Mouse (Mus musculus) thymus, postnatal 10 days (tissue): ENCODE data around the gene Mfrp.

Experiments
- DNase-seq, 2 experiments: peaks; one replicate each; pipeline ENCODE4 v3.0.0; 2021; ENCODE audit warnings: low spot score in 2 of 2

Mfrp gene

GRCm38 (mm10) chr9:44101490-44101889, at the start of gene Mfrp:
Gene Mfrp, plus strand, starts transcription at chr9:44101729.
- DNase-seq = no peak

- no peak for DNase-seq
Measured at GRCm38 (mm10) chr9:44052855-44053254, 48.7 kb upstream of the Mfrp start.

GRCm38 (mm10) chr9:44053936-44054335, 47.6 kb upstream of the Mfrp start:
- no peak for DNase-seq

- DNase-seq = no peak
Measured at GRCm38 (mm10) chr9:44058606-44059005, 42.9 kb upstream of the Mfrp start.

DNA sequence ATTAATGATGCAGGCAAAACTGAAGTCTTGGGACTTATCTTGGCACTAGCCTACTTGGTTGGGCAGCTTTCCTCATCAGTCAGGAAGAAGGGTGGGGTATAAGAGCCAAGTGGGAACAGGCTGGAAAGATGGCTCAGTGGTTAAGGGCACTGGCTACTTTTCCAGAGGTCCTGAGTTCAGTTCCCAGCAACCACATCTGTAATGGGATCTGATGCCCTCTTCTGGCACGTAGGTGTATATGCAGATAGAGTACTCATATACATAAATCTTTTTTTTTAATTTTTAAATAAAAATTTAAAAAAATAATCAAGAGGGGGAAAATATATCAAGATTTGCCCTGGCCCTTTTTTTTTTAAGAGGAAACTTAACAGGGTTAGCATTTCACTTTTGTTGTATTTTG, 36.4 kb upstream of the Mfrp start:
- DNase-seq = no peak

DNA sequence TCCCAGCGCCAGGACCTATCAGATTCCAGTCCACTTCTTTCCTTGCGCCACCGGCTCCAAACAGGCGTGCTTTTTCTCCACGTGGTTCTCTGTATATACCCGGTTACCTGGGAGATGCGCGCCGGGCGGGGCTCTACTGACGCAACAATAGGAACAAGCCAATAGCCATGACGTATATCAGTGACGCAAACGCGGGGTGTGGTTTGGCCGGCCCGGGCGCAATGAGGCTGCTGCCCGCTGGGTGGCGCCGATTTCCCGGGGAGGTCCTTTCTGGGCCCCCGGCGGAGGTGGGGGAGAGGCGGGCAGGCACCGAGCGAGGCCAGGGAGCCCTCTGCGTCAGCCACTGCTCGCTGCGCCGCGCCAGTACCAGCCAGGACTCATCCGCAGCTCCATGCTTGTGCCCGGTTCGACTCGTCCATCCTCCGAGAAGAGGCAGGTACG, 34.7 kb upstream of the Mfrp start, which contains the start of gene Usp2:
Gene Usp2, plus strand, starts transcription at position 237 of the 441 bp plus-strand sequence.
- DNase-seq = peak; percentile 98 to 100

DNA sequence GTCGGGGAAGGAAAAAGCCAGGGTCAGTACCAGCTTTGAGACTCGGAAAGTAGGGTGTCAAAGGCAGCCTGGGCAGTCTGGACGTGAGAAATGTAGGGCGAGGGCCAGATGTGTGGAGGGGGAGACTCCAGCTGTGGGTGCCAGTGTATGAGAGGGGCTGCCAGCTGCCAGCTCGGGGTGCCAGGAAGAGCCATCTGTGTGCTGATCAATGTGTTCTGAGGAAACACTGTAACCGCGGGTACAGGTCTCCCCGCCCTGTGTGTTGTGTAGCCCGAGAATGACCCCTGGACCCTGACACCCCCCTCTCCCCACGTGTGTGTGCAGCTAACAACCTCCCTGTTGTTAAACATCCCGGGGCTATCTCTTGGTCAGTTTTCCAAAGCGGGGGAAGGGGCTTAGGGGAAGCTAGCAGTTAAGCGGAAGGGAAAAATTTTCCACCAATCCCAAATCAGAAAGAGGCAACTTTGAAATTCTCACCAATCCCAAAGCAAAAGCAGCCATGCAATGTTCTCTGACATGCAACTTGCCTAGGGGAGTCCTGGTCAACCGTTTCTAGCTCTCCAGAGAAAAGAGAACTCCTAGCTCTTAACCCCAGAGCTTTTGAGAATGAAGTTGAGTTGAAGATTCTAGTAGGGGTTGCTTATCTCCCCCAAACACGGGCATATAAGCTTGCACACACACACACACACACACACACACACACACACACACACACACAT, 34.1 kb upstream of the Mfrp start:
- DNase-seq = peak; percentile 64 to 69

GRCm38 (mm10) chr9:44067960-44068330, 33.6 kb upstream of the Mfrp start:
- DNase-seq = no peak

- no peak for DNase-seq
Measured at GRCm38 (mm10) chr9:44069252-44069651, 32.3 kb upstream of the Mfrp start.

DNA sequence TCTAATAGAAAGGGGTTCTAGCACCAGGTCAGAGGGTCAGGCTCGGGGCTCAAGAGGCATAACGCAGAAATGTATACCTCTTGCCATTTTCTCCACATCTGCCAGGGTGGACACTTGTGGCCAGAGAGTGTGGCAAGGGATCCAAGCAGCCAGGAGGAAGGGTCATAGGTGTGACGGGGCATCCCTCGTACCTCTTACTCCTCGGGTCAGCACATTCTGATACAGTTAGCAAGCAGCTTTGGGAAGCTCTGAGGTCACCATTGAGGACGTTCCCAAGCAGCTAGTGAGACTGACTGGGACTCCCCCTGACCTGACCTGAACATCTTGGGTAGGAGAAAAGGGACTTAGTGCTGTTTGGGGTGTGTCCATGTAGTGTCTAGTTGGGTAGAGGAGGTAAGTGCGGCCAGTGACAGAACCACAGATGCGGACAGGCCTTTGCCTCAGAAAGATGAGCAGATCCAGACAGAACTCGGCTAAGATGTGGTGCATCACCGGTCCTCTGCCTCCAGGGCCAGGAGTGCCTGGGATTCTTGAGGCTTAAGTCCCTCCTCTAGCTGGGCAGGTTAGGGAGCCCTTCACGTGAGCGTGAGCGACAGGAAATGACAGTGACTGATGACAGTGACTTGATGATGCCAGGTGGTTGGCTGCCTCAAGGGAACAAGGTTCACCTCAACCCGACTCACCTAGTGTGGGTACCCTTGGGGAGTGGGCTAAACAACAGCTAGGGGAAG, 31.3 kb upstream of the Mfrp start:
- DNase-seq = no peak

GRCm38 (mm10) chr9:44070844-44071231, 30.7 kb upstream of the Mfrp start:
- DNase-seq = no peak

GRCm38 (mm10) chr9:44071914-44072598, 29.5 kb upstream of the Mfrp start:
- DNase-seq = no peak

DNA sequence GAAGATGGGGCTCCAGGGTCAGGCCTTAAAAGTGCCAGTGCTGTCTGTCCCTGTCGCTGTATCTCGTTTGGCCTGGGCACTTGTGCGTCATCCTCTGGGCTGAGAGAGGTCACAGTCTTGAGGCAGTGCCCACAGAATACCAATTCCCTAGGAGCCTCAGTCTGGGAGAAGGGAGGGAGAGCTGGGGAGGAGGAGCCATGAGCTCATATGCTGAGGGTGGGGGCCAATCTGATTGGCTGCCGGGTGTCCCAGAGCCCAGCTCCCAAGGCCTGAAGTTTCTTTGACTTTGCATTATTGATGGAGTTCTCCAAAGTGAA, 29.0 kb upstream of the Mfrp start:
- no peak for DNase-seq

DNA sequence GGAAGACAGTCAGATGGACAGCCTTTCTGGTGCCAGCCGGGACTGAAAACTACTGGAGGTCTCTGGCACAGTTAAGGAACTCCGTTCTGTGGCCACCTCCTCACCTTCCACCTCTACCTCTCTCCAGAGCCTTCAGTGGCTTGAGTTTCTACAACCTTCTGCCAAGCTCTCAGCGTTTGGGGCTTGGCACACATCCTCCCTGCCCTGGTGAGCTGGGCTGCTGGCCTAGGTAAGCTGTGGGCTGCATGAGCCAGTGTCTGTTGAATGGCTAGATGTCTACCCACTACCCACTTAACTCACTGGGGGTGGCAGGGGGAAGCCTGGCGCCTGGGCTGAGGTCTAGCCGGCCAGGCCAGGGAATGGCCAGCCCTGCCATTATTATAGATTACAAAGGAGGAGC, 28.4 kb upstream of the Mfrp start:
- DNase-seq = no peak

GRCm38 (mm10) chr9:44074395-44075275, 26.9 kb upstream of the Mfrp start:
- peak in 1 of 2 experiments; percentile 55 for DNase-seq

DNA sequence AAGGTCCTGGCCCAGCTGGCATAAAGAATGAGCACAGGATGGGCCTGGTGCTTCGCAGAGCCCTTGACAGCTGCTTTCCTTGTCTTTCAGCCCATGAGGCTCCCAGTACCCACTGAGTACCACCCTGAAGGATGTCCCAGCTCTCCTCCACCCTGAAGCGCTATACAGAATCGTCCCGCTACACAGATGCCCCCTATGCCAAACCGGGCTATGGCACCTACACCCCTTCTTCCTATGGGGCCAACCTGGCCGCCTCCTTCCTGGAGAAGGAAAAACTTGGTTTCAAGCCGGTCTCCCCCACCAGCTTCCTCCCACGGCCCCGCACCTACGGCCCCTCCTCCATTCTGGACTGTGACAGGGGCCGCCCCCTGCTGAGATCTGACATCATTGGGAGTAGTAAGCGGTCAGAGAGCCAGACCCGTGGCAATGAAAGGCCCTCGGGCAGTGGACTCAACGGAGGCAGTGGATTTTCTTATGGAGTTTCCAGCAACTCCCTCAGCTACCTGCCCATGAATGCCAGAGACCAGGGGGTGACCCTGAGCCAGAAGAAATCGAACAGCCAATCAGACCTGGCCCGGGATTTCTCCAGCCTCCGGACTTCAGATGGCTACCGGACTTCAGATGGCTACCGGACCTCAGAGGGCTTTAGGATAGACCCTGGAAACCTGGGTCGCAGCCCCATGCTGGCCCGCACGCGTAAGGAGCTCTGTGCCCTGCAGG, 26.1 kb upstream of the Mfrp start:
- DNase-seq = no peak

DNA sequence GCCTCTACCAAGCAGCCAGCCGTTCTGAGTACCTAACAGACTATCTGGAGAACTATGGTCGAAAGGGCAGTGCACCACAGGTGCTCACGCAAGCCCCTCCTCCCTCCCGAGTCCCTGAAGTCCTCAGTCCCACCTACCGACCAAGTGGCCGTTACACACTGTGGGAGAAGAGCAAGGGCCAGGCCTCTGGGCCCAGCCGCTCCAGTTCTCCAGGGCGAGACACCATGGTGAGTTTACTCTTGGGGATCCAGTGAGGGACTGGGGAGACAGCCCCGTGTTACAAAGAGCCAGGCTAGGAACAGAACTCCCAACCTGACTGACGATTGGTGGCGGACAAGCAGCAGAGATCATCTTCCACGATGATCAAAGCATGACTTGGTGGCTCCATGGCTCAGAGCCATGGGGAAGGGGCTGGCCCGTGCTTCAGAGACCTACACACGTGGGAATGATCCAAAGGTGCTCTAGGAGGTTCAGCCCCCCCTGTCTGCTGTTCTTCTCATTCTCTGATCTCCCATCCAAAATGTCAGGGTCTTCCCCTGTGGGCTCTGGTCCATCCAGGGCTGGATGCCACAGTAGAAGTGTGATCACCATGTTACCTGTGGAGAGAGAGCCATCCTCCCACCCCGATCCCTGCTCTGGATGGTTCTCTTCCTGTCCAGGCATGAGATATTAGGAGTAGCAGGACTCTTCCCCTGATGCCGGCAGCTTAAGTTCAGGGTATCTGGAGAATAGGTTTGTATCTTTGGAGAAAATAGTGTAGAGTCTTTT, 25.3 kb upstream of the Mfrp start:
- no peak for DNase-seq

- DNase-seq = peak; percentile 37 to 59
Measured at GRCm38 (mm10) chr9:44076764-44077120, 24.8 kb upstream of the Mfrp start.

DNA sequence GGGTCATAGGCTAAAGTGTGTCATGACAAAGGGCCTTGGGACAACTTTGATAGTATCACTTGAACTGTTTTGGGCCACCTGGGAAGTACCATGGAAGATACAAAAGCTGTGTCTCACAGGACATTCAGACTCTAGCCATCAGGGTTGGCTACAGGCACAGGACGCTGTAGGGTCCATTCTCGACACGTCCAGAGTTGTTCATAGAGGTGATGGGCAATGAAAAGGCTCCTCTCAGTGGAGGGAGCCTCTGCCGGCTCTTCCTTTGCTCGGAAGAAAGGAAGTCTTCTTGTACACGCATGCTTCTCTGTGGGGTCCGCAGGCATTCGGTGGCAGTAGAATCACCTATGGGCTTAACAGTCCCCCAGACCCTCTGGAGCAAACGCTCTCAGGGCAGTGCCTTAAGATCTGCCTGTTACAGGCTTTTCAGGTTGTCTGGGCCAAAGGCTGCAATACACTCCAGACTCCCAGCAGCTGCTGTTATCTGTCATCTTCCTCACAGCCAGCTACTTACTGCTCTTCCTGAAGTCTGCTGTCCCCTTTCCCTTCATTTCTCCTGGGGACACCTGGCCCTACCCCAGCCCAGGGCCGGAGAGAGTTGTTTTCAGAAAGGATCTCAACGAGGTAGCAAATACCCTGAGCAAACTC, 24.1 kb upstream of the Mfrp start:
- no peak for DNase-seq
